Mouse (Mus musculus) CD8-positive naive resting alpha-beta T cell, adult 2 months (primary cell): ENCODE data around the gene Naa40.

ENCODE experiments used
- DNase-seq, 2 experiments: peaks; one replicate each; pipeline ENCODE4 v3.0.0; 2022; ENCODE audit warnings: low read depth in 2 of 2, low spot score in 2 of 2

Gene Naa40

DNA sequence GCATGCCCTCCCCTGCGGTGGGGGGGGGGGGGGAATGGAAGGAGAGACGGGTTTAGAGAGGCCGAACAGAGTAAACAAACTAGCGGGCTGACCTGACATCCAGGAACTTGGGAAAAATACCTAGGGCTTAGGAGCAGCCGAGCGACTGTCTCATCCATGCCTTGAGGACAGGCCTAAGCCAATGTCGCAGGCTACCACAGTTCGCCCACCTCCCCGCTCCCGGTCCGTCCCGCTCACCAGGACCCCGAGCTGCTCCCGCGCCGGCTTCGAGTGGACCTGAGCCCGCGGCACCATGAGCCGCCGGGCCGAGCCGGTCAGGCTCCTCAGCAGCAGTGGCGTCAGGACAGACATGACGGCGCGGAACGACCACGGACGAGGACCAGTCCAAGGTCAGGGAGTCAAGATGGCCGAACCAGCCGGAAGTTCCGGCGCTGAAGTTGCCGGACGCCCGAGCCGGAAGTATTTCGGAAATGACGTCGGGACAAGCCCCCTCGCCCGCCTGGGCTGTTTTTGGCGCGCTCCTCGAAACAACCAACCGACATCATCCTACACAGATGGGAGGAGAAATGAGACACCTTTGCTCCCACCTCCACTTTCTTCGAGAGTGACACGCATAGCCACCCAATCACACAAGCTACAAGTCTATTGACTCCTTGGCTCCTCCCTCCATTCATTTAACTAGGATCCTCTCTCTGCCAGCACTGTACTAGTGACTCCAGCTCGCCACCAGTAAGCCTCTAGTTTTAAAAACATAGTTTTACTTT lies 23.6 kb downstream of the Naa40 start, which contains the start of gene Cox8a:
Gene Cox8a (minus strand): TSS at position 455 of the 764 bp plus-strand sequence.
- peak; percentile 89 to 90 for DNase-seq

DNA sequence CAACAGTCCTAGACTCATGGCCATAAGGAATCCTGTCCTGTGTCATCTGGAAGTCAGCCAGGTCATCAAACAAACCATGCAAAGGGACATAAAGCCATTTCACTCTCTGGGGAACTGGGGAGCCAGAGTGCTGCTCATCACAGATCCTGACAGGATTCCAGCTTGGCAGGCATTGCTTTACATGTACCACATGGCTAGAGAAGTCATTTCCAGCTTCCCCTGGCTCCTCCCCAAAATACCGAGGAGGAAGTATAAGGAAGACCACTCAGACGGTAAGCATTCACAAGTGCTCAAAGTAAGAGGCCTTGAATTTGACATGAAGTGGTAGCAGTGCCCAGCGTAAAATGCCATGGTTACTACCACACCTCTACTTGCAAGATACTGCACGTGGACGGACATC lies 26.5 kb downstream of the Naa40 start:
- DNase-seq, result no peak

DNA sequence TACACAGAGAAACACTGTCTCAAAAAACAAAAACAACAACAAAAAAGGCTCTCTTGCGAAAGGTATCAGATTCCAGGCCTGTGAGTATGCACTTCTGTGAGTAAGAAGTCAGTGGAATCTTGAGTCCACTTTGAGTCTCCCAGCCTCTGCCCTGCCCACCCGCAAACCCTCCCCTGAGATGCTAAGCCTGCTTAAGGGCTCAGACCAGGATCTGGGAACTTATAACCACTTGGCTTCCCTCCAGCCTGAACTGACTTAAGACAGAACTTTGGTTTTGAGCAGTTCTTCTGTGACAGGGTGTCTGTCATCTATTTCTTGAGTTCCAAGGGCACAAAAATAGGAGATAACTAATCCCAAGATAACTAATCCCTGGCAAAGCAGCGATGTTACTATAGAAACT lies 28.0 kb downstream of the Naa40 start:
- no peak for DNase-seq

- no peak for DNase-seq
Observed at GRCm38 (mm10) chr19:7212216-7212615, 28.8 kb downstream of the Naa40 start.

- DNase-seq, result no peak
Observed at GRCm38 (mm10) chr19:7209907-7210646, 30.9 kb downstream of the Naa40 start.

DNA sequence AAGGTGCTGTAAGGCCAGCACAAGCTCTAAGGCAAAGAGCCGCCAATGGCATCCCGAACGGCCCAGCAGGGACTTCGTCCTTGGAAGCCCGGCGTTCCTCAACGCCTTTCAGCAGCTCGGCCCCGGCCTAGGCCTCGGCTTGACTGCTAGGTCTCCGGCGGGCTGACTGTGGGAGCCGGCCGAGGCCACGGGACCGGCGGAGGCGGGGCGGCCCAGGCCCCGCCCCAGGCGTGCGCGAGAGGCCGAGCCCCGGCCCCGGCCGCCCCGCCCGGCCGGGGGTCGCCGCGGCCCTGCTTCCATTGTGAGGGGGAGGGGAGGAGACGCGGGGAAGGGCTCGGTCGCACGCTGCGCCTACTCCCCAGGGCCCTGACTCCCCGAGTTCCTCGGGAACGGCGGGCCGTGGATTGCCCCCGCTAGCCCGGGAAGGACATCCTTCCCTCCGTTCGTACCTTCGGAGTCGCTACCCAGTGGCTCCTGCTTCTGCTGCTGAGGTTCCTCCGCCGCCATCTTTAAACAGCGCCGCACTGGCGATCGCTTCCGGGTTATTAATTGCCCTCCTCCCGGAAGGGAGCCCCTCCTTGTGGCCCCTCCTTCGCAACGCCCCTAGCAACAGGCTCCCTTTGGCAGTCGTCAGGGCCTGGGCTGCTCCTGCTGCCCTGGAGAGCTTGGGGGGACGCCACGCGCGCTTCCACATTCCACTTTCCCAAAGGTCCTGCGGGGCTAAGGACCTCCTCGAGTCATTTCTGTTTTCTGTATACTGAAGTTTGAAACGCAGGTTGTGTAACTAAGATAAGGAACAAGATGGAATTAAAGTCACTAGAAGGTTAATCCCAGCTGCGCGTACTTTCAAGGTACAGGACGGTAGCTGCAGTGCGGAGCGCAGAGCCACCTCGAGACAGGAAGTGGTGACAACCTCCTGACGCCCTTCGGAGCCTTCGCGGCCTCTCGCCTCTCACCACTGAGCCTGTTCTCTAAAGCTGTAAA lies 34.9 kb downstream of the Naa40 start, which contains the start of gene Otub1:
Gene Otub1 (minus strand): TSS at position 564 of the 984 bp plus-strand sequence.
- DNase-seq, result peak; percentile 84 to 94

DNA sequence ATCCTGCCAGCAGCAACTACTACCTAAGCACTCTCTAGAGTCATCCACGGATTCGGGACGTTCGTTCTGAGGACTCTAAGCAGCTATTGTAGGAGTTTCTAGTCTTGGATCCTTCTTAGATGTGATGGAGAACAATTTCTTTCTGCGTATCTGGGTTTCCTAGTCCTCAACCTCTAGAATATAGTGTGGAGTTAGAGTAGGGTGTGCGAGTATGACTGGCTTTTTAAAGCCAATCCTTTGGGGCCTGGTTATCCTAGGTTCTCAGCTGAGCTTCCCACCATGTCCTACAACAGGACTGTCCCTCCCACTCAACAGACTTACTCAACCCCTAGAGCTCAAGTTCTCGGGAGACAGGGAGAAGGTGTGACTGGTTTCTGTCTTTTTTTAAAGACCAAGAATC lies 35.7 kb downstream of the Naa40 start:
- no peak for DNase-seq

DNA sequence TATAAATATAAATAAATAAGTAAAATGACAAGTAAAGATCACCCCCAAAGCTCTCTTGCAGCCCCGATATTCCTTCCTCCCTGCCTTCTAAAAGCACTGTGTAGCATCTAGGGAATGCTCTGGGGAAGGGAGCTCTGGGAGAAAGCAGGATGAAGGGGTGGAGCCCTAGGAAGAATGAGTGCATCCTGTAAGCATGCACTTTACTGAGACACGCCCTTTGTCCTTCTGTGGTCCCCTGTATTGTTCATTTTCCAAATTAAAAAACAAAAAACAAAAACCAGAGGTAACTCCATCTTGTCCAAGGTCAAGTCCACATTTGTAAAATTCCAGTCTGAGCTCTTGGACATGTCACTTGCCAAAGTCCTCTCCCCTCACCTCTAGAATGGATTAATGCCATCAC lies 36.1 kb downstream of the Naa40 start:
- DNase-seq, result no peak

- no peak for DNase-seq
Observed at GRCm38 (mm10) chr19:7200427-7200826, 40.6 kb downstream of the Naa40 start.

DNA sequence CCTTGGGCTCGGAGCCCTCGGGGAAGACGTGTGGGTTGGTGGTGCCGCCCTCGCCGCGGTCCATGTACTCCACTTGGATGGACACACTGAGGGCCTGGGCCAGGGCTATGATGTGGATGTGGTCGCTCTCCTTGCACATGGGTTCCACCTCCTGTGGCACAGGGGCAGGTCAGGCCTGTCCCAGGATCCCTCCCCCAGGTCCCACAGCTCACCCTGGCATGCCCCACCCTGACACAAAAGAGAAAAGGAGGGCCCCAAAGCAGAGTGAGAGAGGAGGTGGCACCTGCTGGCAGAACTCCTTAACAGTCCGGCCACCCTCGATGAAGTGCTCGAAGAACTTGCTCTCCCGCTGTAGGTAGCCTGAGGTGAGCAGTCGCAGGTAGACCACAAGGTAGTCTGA lies 41.9 kb downstream of the Naa40 start:
- no peak for DNase-seq

GRCm38 (mm10) chr19:7197445-7197844 lies 43.5 kb downstream of the Naa40 start:
- no peak for DNase-seq

- DNase-seq, result no peak
Observed at GRCm38 (mm10) chr19:7196741-7197270, 44.2 kb downstream of the Naa40 start.

DNA sequence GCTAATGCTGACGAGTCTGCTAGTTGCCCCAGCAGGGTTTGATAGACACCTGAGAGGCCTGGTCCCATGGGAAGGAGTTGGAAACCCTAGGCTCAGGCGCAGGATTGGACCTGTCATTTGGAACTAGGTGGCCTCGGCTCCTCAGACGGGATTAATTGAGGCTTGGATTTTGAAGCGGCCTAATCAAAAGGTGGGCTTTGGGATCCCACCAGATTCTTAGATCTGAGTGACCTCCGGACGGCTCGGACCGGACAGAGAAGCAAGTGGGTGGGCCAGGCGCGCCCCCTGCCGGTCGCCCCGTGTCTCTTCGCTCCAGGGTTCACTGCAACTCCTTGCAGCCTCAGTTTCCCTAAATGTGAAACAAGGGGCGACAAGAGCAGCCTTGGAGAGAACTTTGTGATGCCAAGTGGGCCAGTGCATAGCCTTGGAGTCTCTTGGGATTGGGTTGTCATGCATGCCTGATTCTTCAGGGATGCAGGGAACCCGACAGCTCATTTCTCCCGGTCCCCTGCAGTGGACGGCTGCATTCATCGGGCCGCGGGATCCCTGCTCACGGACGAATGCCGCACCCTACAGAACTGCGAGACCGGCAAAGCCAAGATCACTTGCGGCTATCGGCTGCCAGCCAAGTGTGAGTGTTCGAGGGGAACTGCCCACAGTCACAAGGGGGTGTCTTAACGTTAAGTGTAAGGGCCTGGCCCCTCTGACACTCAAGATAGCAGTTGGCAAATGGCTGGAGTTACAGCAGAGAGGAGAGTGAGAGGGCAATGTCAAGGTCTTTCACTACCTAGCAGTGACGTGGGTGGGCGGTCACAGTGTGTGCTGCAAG lies 44.9 kb downstream of the Naa40 start:
- no peak for DNase-seq

GRCm38 (mm10) chr19:7192561-7192967 lies 48.4 kb downstream of the Naa40 start:
- DNase-seq, result no peak

DNA sequence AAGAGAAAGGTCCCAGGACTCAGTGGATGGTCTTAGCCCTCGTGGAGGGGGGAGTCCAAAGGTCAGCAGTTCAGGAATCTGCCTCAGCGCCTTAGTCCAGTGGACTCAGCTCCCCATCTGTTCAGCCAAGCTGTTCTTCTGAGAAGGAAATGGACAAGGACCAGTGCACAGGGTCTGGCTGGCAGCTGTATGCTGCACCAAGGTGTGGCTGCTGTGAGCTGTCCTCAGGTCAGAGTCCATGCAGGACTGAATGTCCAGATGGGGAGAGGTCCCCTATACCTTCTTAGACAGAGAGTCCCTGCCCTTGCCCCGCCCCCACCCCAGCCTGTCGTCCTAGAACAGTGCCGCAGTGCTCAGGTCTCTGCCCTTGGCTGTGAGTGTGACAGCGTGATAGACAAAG lies 49.3 kb downstream of the Naa40 start:
- DNase-seq, result no peak

- DNase-seq, result no peak
Observed at GRCm38 (mm10) chr19:7190986-7191385, 50.0 kb downstream of the Naa40 start.

DNA sequence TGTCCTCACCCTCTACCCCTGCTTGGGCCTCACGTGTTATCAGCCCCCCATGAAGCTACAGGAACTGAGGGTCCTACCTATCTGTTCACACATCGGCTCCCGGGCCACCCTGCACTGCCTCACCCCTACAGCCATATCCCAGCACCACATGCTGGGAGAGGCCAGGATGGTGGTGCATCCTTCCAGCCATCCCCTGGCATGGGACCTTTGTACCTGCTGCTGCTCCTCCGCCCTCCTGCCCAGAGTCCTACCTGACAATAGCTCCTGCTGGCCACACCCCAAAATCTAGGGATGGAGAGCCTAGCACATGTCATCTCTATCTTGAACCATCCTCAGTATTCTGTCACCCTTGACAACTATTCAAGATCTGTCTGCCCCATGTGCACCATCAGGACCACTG lies 52.0 kb downstream of the Naa40 start:
- DNase-seq, result no peak

DNA sequence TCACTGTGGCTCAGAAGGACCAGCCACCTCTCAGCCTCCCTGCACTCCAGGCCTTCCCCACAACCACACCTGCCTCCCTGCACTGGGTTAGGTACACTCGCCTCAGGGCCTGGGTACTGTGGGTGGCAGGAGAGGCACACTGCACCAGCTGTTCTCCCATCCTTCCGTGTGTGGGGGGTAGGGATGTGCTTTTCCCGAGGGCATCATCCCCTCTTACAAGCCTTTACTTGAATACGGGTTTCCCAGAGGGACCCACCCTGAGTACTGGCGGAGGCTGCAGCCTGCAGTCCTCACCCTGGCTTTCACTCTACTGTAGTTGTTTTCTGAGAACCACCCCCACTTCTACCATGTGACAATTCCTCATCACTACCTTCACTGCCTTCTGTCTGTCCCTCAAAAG lies 53.8 kb downstream of the Naa40 start:
- DNase-seq, result no peak

GRCm38 (mm10) chr19:7185715-7186291 lies 55.2 kb downstream of the Naa40 start:
- no peak for DNase-seq

DNA sequence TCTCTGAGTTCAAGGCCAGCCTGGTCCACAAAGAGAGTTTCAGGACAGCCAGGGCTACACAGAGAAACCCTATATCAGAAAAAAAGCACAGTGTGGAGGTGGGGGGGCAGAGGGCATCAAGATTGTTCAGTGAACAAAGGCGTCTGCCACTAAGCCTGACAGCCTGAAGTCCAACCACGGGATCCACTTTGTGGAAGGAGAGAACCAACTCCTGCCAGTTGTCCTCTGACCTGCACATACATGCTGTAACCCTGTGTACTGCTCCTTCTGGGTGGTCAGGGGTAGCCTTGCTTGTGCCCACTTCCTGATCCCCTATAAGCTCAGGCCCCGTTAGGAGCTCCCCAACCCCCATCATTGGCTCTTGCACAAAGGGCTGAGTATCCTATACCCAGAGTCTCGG lies 55.9 kb downstream of the Naa40 start:
- DNase-seq, result no peak
